Mouse (Mus musculus) megakaryocyte, embryonic 14.5 days (primary cell): ENCODE data around the gene Vill. TPM values are rescaled to one million over a fixed set of nuclear protein-coding genes. Genes with fewer than 3 reads are reported as not detected.

Experiments used
- H3K27me3 ChIP-seq: replicated peaks from 2 replicates; pipeline ENCODE3; 2012; ENCODE audit warnings: inconsistent platforms
- H3K36me3 ChIP-seq: replicated peaks from 2 replicates; pipeline ENCODE3; 2012; ENCODE audit warnings: low read length, inconsistent platforms, mixed read lengths
- H3K4me1 ChIP-seq: 2 replicates; pipeline ENCODE4 v1.6.1; 2012; ENCODE audit warnings: inconsistent platforms
- H3K4me3 ChIP-seq: replicated peaks from 2 replicates; pipeline ENCODE3; 2012; ENCODE audit warnings: moderate library complexity, mild to moderate bottlenecking, inconsistent platforms
- H3K9me3 ChIP-seq: 2 replicates; pipeline ENCODE4 v1.6.1; 2012; ENCODE audit warnings: inconsistent platforms
- FLI1 ChIP-seq: IDR thresholded peaks from 2 replicates; pipeline ENCODE4 v1.6.1; 2012; ENCODE audit warnings: low read length, inconsistent platforms, mixed read lengths
- GATA1 ChIP-seq: IDR thresholded peaks from 3 replicates; pipeline ENCODE4 v1.6.1; 2012; ENCODE audit warnings: mixed read lengths, low read length, inconsistent platforms, borderline replicate concordance
- polyA plus RNA-seq: library from polyadenylated mRNA; stranded (reverse); fragments of >175 nt; gene quantifications from 2 replicates; pipeline ENCODE4 v1.2.3, GENCODE M21; 2012; ENCODE audit warnings: low replicate concordance; ENCODE audit not compliant: insufficient read depth

Vill gene
- polyA plus RNA-seq, 1 experiment, result 0.19 TPM

DNA sequence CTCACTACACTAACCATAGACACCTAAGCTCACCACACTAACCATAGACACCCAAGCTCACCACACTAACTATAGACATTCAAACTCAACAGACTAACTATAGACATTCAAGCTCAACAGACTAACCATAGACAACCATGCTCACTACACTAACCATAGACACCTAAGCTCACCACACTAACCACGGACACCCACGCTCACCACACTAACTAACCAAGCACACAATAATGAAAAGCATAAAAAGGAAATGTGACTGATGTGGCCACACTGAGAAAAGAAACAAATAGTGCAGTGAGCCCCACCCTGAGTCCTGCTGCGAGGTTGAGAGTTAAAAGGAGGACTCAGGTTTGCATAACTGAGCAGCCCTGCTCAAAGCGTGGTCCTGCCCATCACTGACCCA lies 2.8 kb downstream of the Vill start:
- Histone ChIP-seq H3K4me3 (no peak overlapping the region), H3K36me3 (no peaks in the 10 kb centered on the region), H3K9me3 (no peaks in the 10 kb centered on the region), H3K4me1 (peaks cover 16% of the 10 kb centered on the region; the same call in 1 of the 2 replicates), H3K27me3 (peaks cover 76% of the 10 kb centered on the region)
- TF ChIP-seq GATA1 (no peak), FLI1 (no peak)

DNA sequence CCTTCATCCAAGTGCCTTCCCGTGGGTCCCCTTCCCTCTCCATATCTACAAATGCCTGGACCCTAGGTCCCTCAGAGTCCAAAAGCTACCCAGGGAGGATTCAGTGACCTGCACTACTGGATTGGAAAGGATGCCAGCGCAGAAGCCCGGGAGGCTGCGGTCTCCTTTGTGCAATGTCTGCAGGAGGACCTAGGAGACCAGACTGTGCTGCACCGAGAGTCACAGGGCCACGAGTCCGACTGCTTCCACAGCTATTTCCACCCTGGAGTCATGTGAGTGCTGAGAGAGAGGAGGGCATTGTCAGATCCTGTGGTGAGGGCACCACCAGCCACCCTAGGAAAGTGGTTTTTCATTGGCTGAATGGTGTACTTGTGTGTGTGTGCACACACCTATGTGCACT lies 5.7 kb downstream of the Vill start:
- no peaks in the 10 kb centered on the region for H3K9me3 ChIP-seq
- H3K36me3 ChIP-seq, result no peaks in the 10 kb centered on the region
- H3K4me1 ChIP-seq, result peaks cover 20% of the 10 kb centered on the region; the same call in 1 of the 2 replicates
- no peak overlapping the region for H3K4me3 ChIP-seq
- H3K27me3 ChIP-seq, result peaks cover 74% of the 10 kb centered on the region
- TF ChIP-seq GATA1, result no peak
- no peak for TF ChIP-seq FLI1

DNA sequence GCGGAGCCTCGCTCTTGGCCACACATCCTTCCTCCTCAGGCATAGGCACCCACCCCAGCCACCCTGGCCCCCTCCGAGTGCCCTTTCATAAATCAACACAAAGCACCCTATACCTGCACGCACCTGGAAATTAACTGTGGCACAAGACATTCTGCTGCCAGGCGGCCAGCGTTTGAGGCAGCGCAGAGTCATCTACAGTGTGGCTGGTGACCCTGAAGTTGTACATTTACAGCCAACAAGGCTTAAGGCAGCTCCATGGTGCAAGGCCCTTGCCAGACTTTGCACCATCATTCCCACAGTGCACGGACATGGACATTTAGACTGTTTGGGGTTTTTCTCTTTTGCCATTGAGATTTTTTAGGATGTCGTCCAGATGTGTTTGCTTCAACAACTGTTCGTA lies 8.1 kb downstream of the Vill start:
- Histone ChIP-seq H3K4me3 (no peak overlapping the region), H3K27me3 (peaks cover 59% of the 10 kb centered on the region), H3K9me3 (no peaks in the 10 kb centered on the region), H3K4me1 (peaks cover 35% of the 10 kb centered on the region), H3K36me3 (no peaks in the 10 kb centered on the region)
- no peak for TF ChIP-seq FLI1
- no peak for TF ChIP-seq GATA1

DNA sequence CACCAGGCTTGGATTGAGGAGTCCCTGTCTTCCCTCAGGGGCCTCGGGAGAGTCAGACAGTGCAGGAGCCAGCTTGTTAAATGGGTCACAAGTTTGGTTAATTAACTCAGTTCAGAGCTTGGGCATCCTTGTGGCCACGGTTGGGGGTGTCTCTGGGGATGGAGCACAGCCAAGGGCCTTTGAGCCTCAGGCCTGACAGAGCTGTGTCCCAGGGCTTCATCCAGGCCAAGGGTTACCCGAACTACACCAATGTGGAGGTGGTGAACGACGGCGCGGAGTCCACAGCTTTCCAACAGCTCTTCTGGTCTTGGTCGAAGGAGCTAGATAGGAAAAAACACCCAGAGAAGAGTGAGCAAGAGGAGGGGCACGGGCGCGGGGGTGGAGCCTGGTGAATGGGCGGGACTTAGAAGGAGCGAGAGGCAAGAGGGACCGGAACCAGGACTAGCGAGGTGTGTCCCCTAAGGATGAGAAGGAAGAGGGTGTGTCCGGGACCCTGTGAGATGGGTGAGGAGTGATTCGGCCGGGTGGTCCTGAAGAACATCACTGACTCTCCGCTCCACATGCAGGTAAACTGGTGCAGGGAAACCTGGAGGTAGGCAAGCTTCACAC lies 10.6 kb downstream of the Vill start:
- H3K4me1 ChIP-seq, result peaks cover 45% of the 10 kb centered on the region
- no peak overlapping the region for H3K4me3 ChIP-seq
- H3K36me3 ChIP-seq, result no peaks in the 10 kb centered on the region
- H3K9me3 ChIP-seq, result no peaks in the 10 kb centered on the region
- peaks cover 57% of the 10 kb centered on the region for H3K27me3 ChIP-seq
- TF ChIP-seq FLI1 (no peak), GATA1 (no peak)

DNA sequence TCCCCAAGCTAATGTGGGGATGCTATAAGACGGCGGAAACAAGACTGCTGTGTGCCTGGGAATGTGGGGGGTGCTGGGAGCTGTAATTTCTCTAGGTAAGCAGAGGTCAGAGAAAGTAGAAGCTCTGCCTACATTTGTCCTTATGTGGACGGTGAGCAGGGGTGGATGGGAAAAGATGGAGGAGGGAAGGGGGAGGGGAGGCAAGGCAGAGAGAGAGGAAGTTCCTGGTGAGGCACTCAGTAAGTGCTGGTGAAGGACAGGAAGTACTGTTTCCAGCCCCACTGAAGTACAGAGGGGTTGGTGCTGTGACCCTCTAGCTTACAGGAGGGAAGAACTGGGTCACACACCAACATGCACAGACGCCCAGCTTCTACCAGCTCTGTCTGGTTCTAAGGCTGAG lies 11.7 kb downstream of the Vill start:
- TF ChIP-seq GATA1, result no peak
- TF ChIP-seq FLI1, result no peak
- Histone ChIP-seq H3K27me3 (peaks cover 64% of the 10 kb centered on the region), H3K4me1 (peaks cover 48% of the 10 kb centered on the region), H3K36me3 (no peaks in the 10 kb centered on the region), H3K4me3 (no peak overlapping the region), H3K9me3 (no peaks in the 10 kb centered on the region)

DNA sequence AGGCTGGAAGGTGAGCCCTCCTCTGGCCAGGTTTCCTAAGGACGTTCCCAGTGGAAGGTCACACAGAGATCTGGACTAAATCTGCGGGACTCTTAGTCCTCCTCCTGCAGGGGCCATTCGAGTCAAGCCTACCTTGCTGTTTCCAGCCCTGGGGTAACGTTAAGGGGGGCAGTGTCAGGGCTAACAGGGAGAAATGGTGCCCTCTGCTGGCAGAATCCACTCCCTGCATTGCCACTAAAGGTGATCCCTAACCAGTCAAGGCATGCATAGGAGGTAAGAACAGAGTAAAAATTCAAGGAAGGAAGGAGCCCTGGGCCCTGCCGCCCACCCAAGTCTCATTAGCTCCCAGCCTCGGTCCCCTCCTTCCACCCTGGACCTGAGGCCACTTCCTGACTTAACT lies 15.0 kb downstream of the Vill start:
- Histone ChIP-seq H3K4me3 (no peak overlapping the region), H3K36me3 (no peaks in the 10 kb centered on the region), H3K4me1 (peaks cover 42% of the 10 kb centered on the region), H3K27me3 (peaks cover 57% of the 10 kb centered on the region), H3K9me3 (no peaks in the 10 kb centered on the region)
- no peak for TF ChIP-seq FLI1

DNA sequence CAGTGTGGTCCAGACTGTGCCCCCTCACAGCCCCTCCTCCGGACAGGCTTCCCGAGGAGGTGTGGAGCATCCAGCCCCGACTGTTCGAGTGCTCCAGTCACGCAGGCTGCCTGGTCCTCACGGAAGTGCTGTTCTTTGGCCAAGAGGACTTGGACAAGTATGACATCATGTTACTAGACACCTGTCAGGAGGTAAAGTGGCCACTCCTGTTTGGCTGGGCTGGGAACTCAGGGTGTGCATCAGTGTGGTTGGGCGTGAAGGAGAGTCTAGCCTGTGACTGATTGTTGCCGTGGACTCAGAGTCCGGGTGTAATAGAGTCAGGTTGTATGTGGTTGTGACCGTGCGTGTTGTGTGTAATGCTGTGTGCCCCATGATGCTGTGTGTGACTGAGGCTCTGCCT lies 15.7 kb downstream of the Vill start:
- H3K36me3 ChIP-seq, result no peaks in the 10 kb centered on the region

GRCm38 (mm10) chr9:119070173-119070825 lies 17.7 kb downstream of the Vill start:
- Histone ChIP-seq H3K9me3 (no peaks in the 10 kb centered on the region), H3K36me3 (no peaks in the 10 kb centered on the region), H3K27me3 (peaks cover 63% of the 10 kb centered on the region), H3K4me1 (peaks cover 18% of the 10 kb centered on the region), H3K4me3 (no peak overlapping the region)
- TF ChIP-seq FLI1 (no peak), GATA1 (no peak)

More for the DNA sequence above, 15.7 kb downstream of the Vill start:
- Histone ChIP-seq H3K9me3 (no peaks in the 10 kb centered on the region), H3K4me3 (no peak overlapping the region), H3K27me3 (peaks cover 53% of the 10 kb centered on the region), H3K4me1 (peaks cover 38% of the 10 kb centered on the region)
- no peak for TF ChIP-seq FLI1
- TF ChIP-seq GATA1, result no peak

- H3K36me3 ChIP-seq, result no peaks in the 10 kb centered on the region
- TF ChIP-seq GATA1, result no peak
- TF ChIP-seq FLI1, result no peak
- no peak overlapping the region for H3K4me3 ChIP-seq
- H3K27me3 ChIP-seq, result peaks cover 60% of the 10 kb centered on the region
- H3K4me1 ChIP-seq, result peaks cover 20% of the 10 kb centered on the region
- no peaks in the 10 kb centered on the region for H3K9me3 ChIP-seq
These were observed 19.2 kb downstream of the Vill start for GRCm38 (mm10) chr9:119071786-119072185.

DNA sequence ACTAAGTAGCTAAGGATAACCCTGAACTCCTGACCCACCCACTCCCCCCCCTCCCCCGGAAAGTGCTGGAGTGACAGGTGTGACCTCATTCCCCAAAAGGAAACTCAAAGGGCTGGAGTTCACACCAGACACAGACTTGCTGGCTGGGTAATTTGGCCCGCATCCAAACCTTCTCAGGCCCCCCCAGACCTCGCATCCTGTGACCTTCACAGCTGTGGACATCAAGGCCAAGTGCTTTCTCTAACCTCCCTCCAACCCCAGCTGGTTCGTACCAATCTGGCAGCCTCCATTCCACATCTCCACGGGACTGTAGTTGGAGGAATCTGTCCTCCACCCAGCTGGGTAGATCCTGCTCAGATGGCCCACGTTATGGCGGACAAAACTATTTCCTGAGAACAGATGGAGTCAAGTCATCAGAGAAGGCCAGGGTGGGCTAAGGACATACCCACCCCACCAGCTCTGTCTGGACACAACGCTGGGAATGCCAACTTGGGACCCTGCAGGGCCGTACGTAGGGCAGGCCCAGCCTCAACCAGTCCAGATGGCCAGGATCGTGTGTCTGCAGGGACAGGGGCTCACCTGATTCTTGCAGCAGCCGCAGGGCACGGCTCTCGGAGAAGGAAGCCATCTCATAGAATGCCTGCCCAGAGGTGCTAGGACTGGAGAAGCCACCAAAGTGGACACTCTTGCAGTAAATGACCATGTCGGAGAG lies 20.8 kb downstream of the Vill start:
- peaks cover 15% of the 10 kb centered on the region for H3K4me1 ChIP-seq
- TF ChIP-seq FLI1 (no peak), GATA1 (no peak)
- no peaks in the 10 kb centered on the region for H3K9me3 ChIP-seq
- peaks cover 53% of the 10 kb centered on the region for H3K27me3 ChIP-seq
- no peak overlapping the region for H3K4me3 ChIP-seq
- H3K36me3 ChIP-seq, result no peaks in the 10 kb centered on the region
